Comparison of ENCODE assay signal across 31 mouse cellular contexts in the genomic region with DNA sequence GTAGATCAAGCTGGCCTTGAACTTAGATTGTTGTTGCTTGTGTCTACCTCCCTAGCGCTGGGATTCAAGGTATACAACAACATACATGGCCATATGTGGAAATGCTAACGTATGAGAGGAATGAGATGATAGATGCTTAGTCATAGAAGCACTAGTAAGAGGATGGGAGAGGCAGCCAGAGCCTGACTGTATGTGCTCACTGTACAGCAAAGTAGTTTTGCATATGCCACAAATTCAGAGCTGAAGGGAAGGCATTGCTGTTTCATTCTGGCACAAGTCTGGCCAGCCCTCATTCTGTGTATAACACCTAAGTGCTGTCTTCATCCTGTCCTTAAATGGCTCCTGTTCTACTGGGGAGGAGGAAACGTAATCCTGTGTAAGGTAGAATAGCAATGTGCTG. TPM values are rescaled to one million over a fixed set of nuclear protein-coding genes. Genes with fewer than 3 reads are reported as not detected.
DNase-seq lines count a peak whose midpoint lies in the region; ATAC-seq and TF ChIP-seq lines count a peak whose summit lies in the region.
"Had no signal": no experiment of that assay in that cellular context is flagged by ENCODE, and none has a peak within 500 bp of the region (broad histone marks: within the 10 kb centered on the region; RNA-seq: fewer than 3 reads in every experiment).

No protein-coding gene starts in this region.

- H3K9ac ChIP-seq in forebrain, embryonic 13.5 days: no peak overlapping the region
- H3K9ac ChIP-seq: embryonic facial prominence, embryonic 15.5 days; heart, embryonic 15.5 days; liver, embryonic 13.5 days; lung, embryonic 15.5 days; midbrain, embryonic 13.5 days had no signal

- no peak overlapping the region for H3K4me3 ChIP-seq in layer of hippocampus, adult 2 months
- no peak overlapping the region for H3K4me3 ChIP-seq in bone marrow macrophage, adult 2 months (ENCODE audit: insufficient read depth, low read length)
- no peak overlapping the region for H3K4me3 ChIP-seq in forebrain, embryonic 13.5 days
- H3K4me3 ChIP-seq: embryonic facial prominence, embryonic 15.5 days; forebrain, embryonic 10.5 days; heart, embryonic 15.5 days; liver, embryonic 13.5 days; lung, embryonic 15.5 days; midbrain, embryonic 13.5 days had no signal

- no peaks in the 10 kb centered on the region for H3K9me3 ChIP-seq in forebrain, embryonic 13.5 days (replicated peaks)
- H3K9me3 ChIP-seq: embryonic facial prominence, embryonic 15.5 days; forebrain, embryonic 10.5 days; heart, embryonic 15.5 days; liver, embryonic 13.5 days; lung, embryonic 15.5 days; midbrain, embryonic 13.5 days had no signal

- no peak for TF ChIP-seq POLR2A in bone marrow macrophage, adult 2 months (IDR thresholded peaks at IDR 0.05; ENCODE audit: borderline replicate concordance, low read depth, low read length)

- TF ChIP-seq CTCF in layer of hippocampus, adult 2 months (conservative IDR thresholded peaks at IDR 0.05): no peak
- TF ChIP-seq CTCF in bone marrow macrophage, adult 2 months (IDR thresholded peaks at IDR 0.05; ENCODE audit: low read depth, low read length): no peak

- H3K4me2 ChIP-seq in forebrain, embryonic 13.5 days: no peak overlapping the region
- H3K4me2 ChIP-seq: embryonic facial prominence, embryonic 15.5 days; heart, embryonic 15.5 days; liver, embryonic 13.5 days; lung, embryonic 15.5 days; midbrain, embryonic 13.5 days had no signal

- H3K27ac ChIP-seq in layer of hippocampus, adult 2 months: peak overlapping the region; percentile 90
- H3K27ac ChIP-seq in bone marrow macrophage, adult 2 months (ENCODE audit: insufficient read depth, low read depth, low read length): peak overlapping the region; percentile 59
- H3K27ac ChIP-seq in forebrain, embryonic 13.5 days: no peak overlapping the region
- H3K27ac ChIP-seq: forebrain, embryonic 10.5 days; liver, embryonic 13.5 days; midbrain, embryonic 13.5 days had no signal

- WGBS in forebrain, embryonic 13.5 days: 90% methylated on average over 3 of the region's 3 CpGs

- no peak for DNase-seq in layer of hippocampus, adult 2 months (ENCODE audit: low spot score in 2 of 2)
- no peak for DNase-seq in layer of hippocampus, postnatal 36 days
- DNase-seq in A20 (ENCODE audit: low read depth, low spot score): peak; percentile 46
- DNase-seq in adrenal gland, adult (ENCODE audit: inconsistent age in 2 of 2, low spot score in 1 of 2): no peak
- no peak for DNase-seq in urinary bladder, postnatal 36 days (ENCODE audit: low spot score in 2 of 2)
- DNase-seq: adrenal gland, postnatal 36 days; cerebellum, postnatal 10 days; embryo, embryonic 11 days; gastrocnemius, postnatal 14 days; heart, postnatal 4 days; left cerebral cortex, postnatal 4 days; liver, embryonic 13.5 days; lung, postnatal 4 days; thymus, postnatal 14 days had no signal

- ATAC-seq in monocyte, adult 5-6 weeks (replicated peaks; ENCODE audit: insufficient number of reproducible peaks, low FRiP score, low TSS enrichment, poor library complexity, severe bottlenecking): peak; percentile 36; the same call in 1 of the 2 replicates
- ATAC-seq in forebrain, embryonic 13.5 days: no peak
- ATAC-seq: activated CD4-positive, CD25-positive, alpha-beta regulatory T cell, adult 4 months; hindbrain, embryonic 16.5 days; intestine, postnatal 0 days; midbrain, embryonic 13.5 days had no signal

- no peaks in the 10 kb centered on the region for H3K36me3 ChIP-seq in forebrain, embryonic 13.5 days (ENCODE audit: poor library complexity, severe bottlenecking)
- H3K36me3 ChIP-seq: embryonic facial prominence, embryonic 15.5 days; heart, embryonic 15.5 days; liver, embryonic 13.5 days; lung, embryonic 15.5 days; midbrain, embryonic 13.5 days had no signal

- peaks cover 82% of the 10 kb centered on the region for H3K4me1 ChIP-seq in bone marrow macrophage, adult 2 months (ENCODE audit: control insufficient read depth, insufficient read depth, low read length)
- H3K4me1 ChIP-seq in forebrain, embryonic 13.5 days: peaks cover 32% of the 10 kb centered on the region

- H3K27me3 ChIP-seq in forebrain, embryonic 13.5 days: no peaks in the 10 kb centered on the region
- H3K27me3 ChIP-seq: embryonic facial prominence, embryonic 15.5 days; heart, embryonic 15.5 days; liver, embryonic 13.5 days; lung, embryonic 15.5 days; midbrain, embryonic 13.5 days had no signal

RNA-seq across cellular contexts. Expression of a gene that starts 23.6 kb away (rescaled TPM):
- total RNA-seq in layer of hippocampus, adult 2 months (2021): 100 to 1,000 TPM; 505 to 510 TPM
- total RNA-seq in layer of hippocampus, postnatal 36 days (2021): 100 to 1,000 TPM; 448 to 494 TPM
- polyA plus RNA-seq in bone marrow macrophage, adult 2 months (2012; ENCODE audit: insufficient read depth, insufficient read length, missing spikeins): 139 and 151 TPM in 2 replicates
- 50.8 to 81.3 TPM (median 55.8 TPM) in 3 replicates for total RNA-seq in monocyte, adult 5-6 weeks (2017)
- 10.6 and 11.2 TPM in 2 replicates for polyA plus RNA-seq in forebrain, embryonic 13.5 days (2015; fragmentation: Nextera tagmentation; extraction: Ambion mirVana)

RNA-seq across cellular contexts. Expression of a gene that starts 29.4 kb away (rescaled TPM):
- under 1 TPM; 0.47 to 0.72 TPM for total RNA-seq in layer of hippocampus, adult 2 months (2021)
- total RNA-seq in layer of hippocampus, postnatal 36 days (2021): 1 to 10 TPM; 1.2 to 1.7 TPM
- polyA plus RNA-seq in bone marrow macrophage, adult 2 months (2012; ENCODE audit: insufficient read depth, insufficient read length, missing spikeins): not detected in 2 replicates
- total RNA-seq in monocyte, adult 5-6 weeks (2017): not detected in 3 replicates
- polyA plus RNA-seq in forebrain, embryonic 13.5 days (2015; fragmentation: Nextera tagmentation; extraction: Ambion mirVana): not detected in 2 replicates
- total RNA-seq: adrenal gland, postnatal 36 days; gastrocnemius, postnatal 14 days; heart, adult 8-10 months; heart, postnatal 4 days; left cerebral cortex, postnatal 4 days had no signal
- polyA plus RNA-seq: activated CD4-positive, CD25-positive, alpha-beta regulatory T cell, adult 4 months; embryonic facial prominence, embryonic 15.5 days; forebrain, embryonic 10.5 days; heart, embryonic 15.5 days; hindbrain, embryonic 16.5 days; intestine, postnatal 0 days; kidney, postnatal 0 days; liver, embryonic 13.5 days; lung, embryonic 15.5 days; midbrain, embryonic 13.5 days; neural tube, embryonic 14.5 days had no signal

RNA-seq across cellular contexts. Expression of a gene that starts 32.8 kb away (rescaled TPM):
- not detected for total RNA-seq in layer of hippocampus, adult 2 months (2021)
- not detected for total RNA-seq in layer of hippocampus, postnatal 36 days (2021)
- polyA plus RNA-seq in bone marrow macrophage, adult 2 months (2012; ENCODE audit: insufficient read depth, insufficient read length, missing spikeins): not detected in 2 replicates
- 2.1 to 17.4 TPM (median 5.5 TPM) in 3 replicates for total RNA-seq in monocyte, adult 5-6 weeks (2017)
- not detected in 2 replicates for polyA plus RNA-seq in forebrain, embryonic 13.5 days (2015; fragmentation: Nextera tagmentation; extraction: Ambion mirVana)
- total RNA-seq: adrenal gland, postnatal 36 days; ES-E14; heart, adult 8-10 months; heart, postnatal 4 days; layer of hippocampus, adult 18-20 months; left cerebral cortex, postnatal 4 days had no signal
- polyA plus RNA-seq: forebrain, embryonic 10.5 days; heart, embryonic 15.5 days; hindbrain, embryonic 16.5 days; liver, embryonic 13.5 days; lung, embryonic 15.5 days; midbrain, embryonic 13.5 days; neural tube, embryonic 14.5 days had no signal

RNA-seq across cellular contexts. Expression of a gene that starts 46.4 kb away (rescaled TPM):
- 10 to 100 TPM; 17.7 to 19.2 TPM for total RNA-seq in layer of hippocampus, adult 2 months (2021)
- 10 to 100 TPM; 17.5 to 17.7 TPM for total RNA-seq in layer of hippocampus, postnatal 36 days (2021)
- 58.4 and 60.9 TPM in 2 replicates for polyA plus RNA-seq in bone marrow macrophage, adult 2 months (2012; ENCODE audit: insufficient read depth, insufficient read length, missing spikeins)
- total RNA-seq in monocyte, adult 5-6 weeks (2017): 5.1 to 22.0 TPM (median 11.1 TPM) in 3 replicates
- polyA plus RNA-seq in forebrain, embryonic 13.5 days (2015; fragmentation: Nextera tagmentation; extraction: Ambion mirVana): 2.9 and 4.6 TPM in 2 replicates

RNA-seq across cellular contexts. Expression of a gene that starts 52.7 kb away (rescaled TPM):
- not detected for total RNA-seq in layer of hippocampus, adult 2 months (2021)
- total RNA-seq in layer of hippocampus, postnatal 36 days (2021): not detected
- polyA plus RNA-seq in bone marrow macrophage, adult 2 months (2012; ENCODE audit: insufficient read depth, insufficient read length, missing spikeins): not detected in 2 replicates
- 0.57 to 3.3 TPM in 2 of 3 replicates, not detected in the other for total RNA-seq in monocyte, adult 5-6 weeks (2017)
- polyA plus RNA-seq in forebrain, embryonic 13.5 days (2015; fragmentation: Nextera tagmentation; extraction: Ambion mirVana): 0.15 and 0.30 TPM in 2 replicates
- total RNA-seq: layer of hippocampus, adult 18-20 months; left cerebral cortex, adult 18-20 months had no signal
